Mouse (Mus musculus): ENCODE measurements around the gene Irf3. TPM values are rescaled to one million over a fixed set of nuclear protein-coding genes. Genes with fewer than 3 reads are reported as not detected.
A peak's percentile ranks its signal among the peaks of the same experiment; 100 is the strongest.

Irf3 gene
- total RNA-seq, 2 experiments from 2014 or later: 80.3 to 89.6 TPM

- no peak for DNase-seq
Observed at GRCm38 (mm10) chr7:45030857-45031256, 33.4 kb downstream of the Irf3 start.

DNA sequence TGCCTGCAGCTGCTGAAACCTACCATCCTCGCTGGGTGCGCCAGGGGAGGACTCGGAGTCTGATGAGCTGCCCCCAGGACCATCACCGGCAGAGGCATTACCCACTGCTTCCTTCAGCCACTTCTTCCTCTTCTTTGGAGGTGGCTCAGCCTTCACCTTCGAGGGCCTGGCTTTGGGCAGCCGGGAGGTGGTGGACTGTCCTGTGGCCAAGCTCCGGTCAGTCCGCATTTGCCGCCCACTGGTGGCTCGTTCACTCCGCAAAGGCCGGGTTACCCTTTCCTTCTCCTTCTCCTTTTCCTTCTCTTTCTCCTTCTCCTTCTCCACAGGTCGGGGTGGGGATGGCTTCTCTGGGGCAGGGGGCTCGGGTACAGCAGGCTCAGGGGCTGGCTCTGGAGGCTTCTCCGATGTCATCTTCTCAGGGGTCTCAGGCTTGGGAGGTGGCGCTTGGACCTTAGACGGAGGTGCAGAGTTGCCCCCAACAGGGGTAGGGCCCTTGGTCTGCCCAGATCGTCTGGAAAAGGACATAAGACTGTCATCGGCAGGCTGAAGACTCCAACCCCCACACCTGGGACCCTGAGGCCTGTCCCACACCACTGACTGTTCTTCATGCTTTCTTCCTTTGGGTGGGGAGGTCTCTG lies 36.4 kb downstream of the Irf3 start:
- no peak for DNase-seq

DNA sequence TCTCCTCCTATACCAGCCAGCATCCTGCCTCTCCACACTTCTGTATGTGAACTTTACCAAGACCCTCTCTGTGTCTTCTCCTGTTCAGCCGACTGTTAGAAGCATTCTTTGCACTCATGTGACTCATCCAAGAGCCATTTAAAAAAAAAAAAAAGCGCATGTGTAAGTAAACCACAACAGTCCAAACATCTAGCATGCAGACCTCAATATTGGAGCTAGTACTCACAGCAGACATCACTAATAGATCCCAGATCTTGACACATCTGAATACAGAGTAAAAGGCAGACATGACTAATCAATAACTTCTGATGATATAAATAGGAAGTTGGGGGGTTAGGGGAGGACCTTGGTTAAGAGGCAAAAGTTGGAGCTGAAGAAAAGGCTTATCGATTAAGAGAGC lies 38.2 kb downstream of the Irf3 start:
- DNase-seq: no peak

DNA sequence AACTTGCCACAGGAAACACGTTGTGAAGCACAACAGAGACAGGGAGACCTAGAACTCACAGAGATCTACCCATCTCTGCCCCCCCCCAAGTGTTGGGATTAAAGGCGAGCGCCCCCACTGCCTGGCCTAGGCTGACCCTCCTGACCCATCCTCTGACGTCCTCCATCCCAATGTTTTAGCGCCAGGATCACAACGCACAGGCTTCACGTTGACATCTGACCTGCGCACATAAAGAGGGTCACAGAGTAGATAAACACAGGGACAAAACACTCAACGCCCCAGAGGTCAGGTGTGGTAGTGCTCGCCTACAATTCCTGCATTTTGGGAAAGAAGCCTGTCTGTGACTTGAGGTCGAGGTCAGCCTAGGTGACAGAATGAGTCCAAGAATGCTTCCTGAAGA lies 39.3 kb downstream of the Irf3 start:
- DNase-seq: no peak

DNA sequence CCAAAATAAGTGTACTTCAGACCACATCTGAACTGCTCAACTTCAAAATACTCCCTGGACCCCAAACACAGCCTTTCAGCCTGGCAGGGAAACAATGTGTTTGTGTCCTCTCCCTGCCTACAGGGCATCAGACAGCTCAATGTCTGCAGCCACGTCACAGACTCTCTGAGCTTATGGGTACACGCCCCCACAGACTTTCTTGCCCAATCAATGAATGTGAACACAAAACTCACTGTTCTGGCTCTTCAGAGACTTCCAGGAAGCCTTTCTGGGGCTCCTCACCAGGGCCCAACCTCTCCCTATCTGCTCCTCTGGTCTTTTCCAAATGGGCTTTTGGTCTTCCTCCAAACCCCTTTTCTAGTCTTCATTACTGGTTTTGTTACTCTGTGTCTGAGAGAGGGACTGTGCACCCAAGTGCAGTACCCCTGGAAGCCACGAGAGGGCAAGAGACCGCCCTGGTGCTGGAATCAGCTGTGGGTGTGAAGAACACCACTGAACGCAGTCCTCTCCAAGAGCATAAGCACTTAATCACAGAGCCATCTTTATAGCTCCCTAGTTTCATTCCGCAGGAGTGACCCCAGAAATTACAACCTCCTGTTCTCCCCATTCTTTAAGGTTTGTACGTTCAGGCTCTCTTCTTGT lies 40.4 kb downstream of the Irf3 start:
- DNase-seq: peak; percentile 78

- DNase-seq: no peak
Observed at GRCm38 (mm10) chr7:45038411-45038810, 41.0 kb downstream of the Irf3 start.

DNA sequence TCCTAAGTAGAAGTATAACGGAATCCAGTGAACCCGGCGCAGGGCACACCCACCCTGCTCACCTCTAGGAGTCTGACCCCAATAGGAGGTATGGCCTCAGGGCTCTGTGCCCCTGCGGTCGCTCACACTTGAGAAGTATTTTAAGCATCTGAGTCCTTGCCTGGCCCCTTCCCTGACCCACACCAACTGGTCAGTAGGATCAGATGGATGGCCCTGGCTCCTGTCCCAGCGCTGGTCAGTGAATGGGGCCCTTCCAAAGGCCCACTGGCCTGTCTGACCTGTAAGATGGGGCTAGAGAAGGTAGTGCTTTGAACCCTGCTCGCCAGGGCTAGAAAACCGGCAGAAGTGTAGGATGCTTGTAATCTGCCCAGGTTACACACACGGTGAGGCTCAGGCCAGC lies 43.4 kb downstream of the Irf3 start:
- no peak for DNase-seq

GRCm38 (mm10) chr7:45043307-45043706 lies 45.9 kb downstream of the Irf3 start:
- no peak for DNase-seq

- no peak for DNase-seq
Observed at GRCm38 (mm10) chr7:45045741-45046140, 48.3 kb downstream of the Irf3 start.

DNA sequence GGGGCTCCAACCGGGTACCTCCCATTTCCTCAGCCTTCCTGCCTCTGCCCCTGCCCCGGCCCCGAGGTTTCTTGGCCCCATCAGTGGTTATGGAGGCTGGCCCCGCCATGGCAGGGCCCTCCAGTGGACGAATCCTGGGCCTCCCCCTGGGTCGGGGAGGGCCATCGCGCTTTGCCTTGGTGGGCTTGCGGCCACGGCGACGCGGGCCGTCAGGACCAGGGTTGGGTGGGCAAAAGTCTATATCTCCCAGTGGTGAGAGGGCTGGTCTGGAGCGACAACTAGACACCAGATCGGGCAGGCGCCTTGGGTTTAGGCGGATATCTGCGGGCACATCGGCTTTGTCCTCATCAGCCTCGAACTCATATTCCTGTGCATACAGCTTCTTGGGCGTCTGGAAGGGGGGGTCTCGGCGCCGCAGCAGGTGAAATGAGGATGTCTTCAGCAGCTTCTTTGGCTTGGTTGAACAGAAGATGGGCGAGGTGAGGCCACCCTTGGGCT lies 49.5 kb downstream of the Irf3 start:
- no peak for DNase-seq

DNA sequence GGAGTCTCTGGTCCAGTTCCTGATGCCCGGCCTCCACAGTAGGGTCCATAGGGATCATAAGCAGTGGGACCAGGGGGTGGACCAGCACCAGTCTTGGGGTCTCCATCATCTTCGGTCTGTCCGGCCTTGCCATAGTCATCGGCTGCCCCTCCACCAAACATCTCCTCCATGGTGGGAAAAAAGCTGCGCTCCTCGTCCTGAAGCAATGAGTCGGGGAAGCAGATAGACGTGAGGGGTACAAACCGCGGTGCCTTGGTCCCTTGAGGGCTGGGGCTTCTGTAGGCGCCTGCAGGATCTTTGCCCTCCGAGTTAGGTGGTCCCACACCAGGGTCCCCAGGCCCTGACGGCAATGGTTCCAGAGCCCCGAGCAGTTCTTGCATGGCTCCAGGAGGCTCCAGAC lies 50.0 kb downstream of the Irf3 start:
- no peak for DNase-seq

- no peak for DNase-seq
Observed at GRCm38 (mm10) chr7:45048001-45048890, 50.8 kb downstream of the Irf3 start.

- DNase-seq: no peak
Observed at GRCm38 (mm10) chr7:45048923-45049657, 51.6 kb downstream of the Irf3 start.

DNA sequence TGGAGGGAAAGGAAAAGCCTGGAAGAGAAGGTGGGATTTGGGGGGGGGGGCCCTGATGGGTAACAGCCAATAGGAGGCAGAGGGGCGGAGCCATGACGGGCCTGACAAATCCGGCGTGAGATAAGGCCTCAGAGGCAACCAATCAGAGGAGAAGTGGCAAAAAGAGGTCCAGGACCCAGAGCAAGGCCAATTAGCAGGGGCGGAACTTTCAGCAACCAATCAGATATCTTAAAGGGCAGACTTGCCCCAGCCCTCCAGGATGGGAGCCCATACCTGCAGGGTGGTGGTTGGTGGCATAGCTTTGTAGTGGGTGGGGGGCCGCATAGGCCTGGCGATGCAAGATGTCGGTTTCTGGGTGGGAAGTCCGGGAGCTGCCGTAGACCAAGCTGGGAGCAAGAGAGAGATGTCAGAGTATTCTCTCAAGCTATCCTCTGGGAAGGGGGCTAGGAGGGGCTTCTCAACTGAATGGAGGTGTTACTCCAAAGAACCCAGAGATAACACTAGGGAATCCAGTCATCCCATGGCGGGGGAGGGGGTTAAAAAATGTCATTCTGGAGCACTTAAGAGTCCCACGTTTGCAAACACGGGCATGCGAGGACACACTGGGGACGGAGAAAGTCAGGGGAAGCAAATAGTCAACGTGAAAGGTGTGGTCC lies 53.6 kb downstream of the Irf3 start:
- peak; percentile 84 for DNase-seq

GRCm38 (mm10) chr7:45051601-45051974 lies 54.1 kb downstream of the Irf3 start:
- no peak for DNase-seq

Small RNA genes within 50 kb of the gene (microRNA-seq; reads per million reads assigned to microRNA genes)
- 2.8 reads per million for gene Mir7054

Other genes with a start within 250 kb of the Irf3 start
- 10 to 100 TPM; 34.3 to 40.2 TPM for gene Vrk3, start 249.2 kb upstream of the Irf3 start, total RNA-seq (2021)
- under 1 TPM; 0.33 to 0.45 TPM for gene Zfp473, start 246.6 kb upstream of the Irf3 start, total RNA-seq (2021)
- gene Nup62, start 181.6 kb upstream of the Irf3 start, total RNA-seq (2021): 10 to 100 TPM; 44.3 to 47.1 TPM
- 1 to 10 TPM; 5.2 TPM for gene Il4i1, start 181.3 kb upstream of the Irf3 start, total RNA-seq (2021)
- gene Atf5, start 181.0 kb upstream of the Irf3 start, total RNA-seq (2021): 100 to 1,000 TPM; 144 to 202 TPM
- gene Akt1s1, start 148.7 kb upstream of the Irf3 start, total RNA-seq (2021): 100 to 1,000 TPM in 1 of 2 experiments, 10 to 100 TPM in 1; 92.4 to 109 TPM
- 10 to 100 TPM; 61.9 to 73.1 TPM for gene Tbc1d17, start 148.6 kb upstream of the Irf3 start, total RNA-seq (2021)
- gene Pnkp, start 140.5 kb upstream of the Irf3 start, total RNA-seq (2021): 10 to 100 TPM; 37.6 to 38.6 TPM
- 100 to 1,000 TPM; 239 to 266 TPM for gene Ptov1, start 127.9 kb upstream of the Irf3 start, total RNA-seq (2021)
- 10 to 100 TPM; 73.7 to 83.7 TPM for gene Med25, start 104.9 kb upstream of the Irf3 start, total RNA-seq (2021)
- 10 to 100 TPM; 19.5 to 24.8 TPM for gene Fuz, start 101.6 kb upstream of the Irf3 start, total RNA-seq (2021)
- 10 to 100 TPM; 83.6 to 93.2 TPM for gene Ap2a1, start 68.2 kb upstream of the Irf3 start, total RNA-seq (2021)
- gene Tsks, start 54.4 kb upstream of the Irf3 start, total RNA-seq (2021): not detected
- 10 to 100 TPM in 1 of 2 experiments, 1 to 10 TPM in 1; 9.8 to 15.3 TPM for gene Cpt1c, start 22.8 kb upstream of the Irf3 start, total RNA-seq (2021)
- 100 to 1,000 TPM; 254 to 258 TPM for gene Prmt1, start 11.1 kb upstream of the Irf3 start, total RNA-seq (2021)
- 10 to 100 TPM; 15.8 to 16.2 TPM for gene Bcl2l12, start 1.1 kb downstream of the Irf3 start, total RNA-seq (2021)
- gene Scaf1, start 18.7 kb downstream of the Irf3 start, total RNA-seq (2021): 10 to 100 TPM; 69.6 to 81.1 TPM
- 10 to 100 TPM; 57.6 to 60.2 TPM for gene Rras, start 20.3 kb downstream of the Irf3 start, total RNA-seq (2021)
- gene Prr12, start 55.2 kb downstream of the Irf3 start, total RNA-seq (2021): 10 to 100 TPM; 36.9 to 51.9 TPM
- gene Nosip, start 64.8 kb downstream of the Irf3 start, total RNA-seq (2021): 10 to 100 TPM; 39.7 to 45.9 TPM
- 10 to 100 TPM; 18.5 to 20.0 TPM for gene Prrg2, start 65.0 kb downstream of the Irf3 start, total RNA-seq (2021)
- gene Rcn3, start 94.6 kb downstream of the Irf3 start, total RNA-seq (2021): 10 to 100 TPM; 65.2 to 71.2 TPM
- 100 to 1,000 TPM; 169 to 185 TPM for gene Fcgrt, start 106.2 kb downstream of the Irf3 start, total RNA-seq (2021)
- 1,000 to 10,000 TPM; 1,283 to 1,295 TPM for gene Rps11, start 126.8 kb downstream of the Irf3 start, total RNA-seq (2021)
- 1,000 to 10,000 TPM; 1,643 to 1,697 TPM for gene Rpl13a, start 131.1 kb downstream of the Irf3 start, total RNA-seq (2021)
- not detected for gene Gm45713, start 138.6 kb downstream of the Irf3 start, total RNA-seq (2021)
- 10 to 100 TPM in 1 of 2 experiments, 1 to 10 TPM in 1; 9.7 to 18.1 TPM for gene Flt3l, start 138.8 kb downstream of the Irf3 start, total RNA-seq (2021)
- gene Pih1d1, start 156.7 kb downstream of the Irf3 start, total RNA-seq (2021): 10 to 100 TPM; 59.0 to 68.5 TPM
- 10 to 100 TPM; 50.6 to 68.2 TPM for gene Aldh16a1, start 156.9 kb downstream of the Irf3 start, total RNA-seq (2021)
- under 1 TPM; 0.18 to 0.42 TPM for gene Slc17a7, start 166.3 kb downstream of the Irf3 start, total RNA-seq (2021)
- not detected for gene Gfy, start 181.9 kb downstream of the Irf3 start, total RNA-seq (2021)
- gene Pth2, start 183.3 kb downstream of the Irf3 start, total RNA-seq (2021): not detected
- gene Ccdc155, start 207.2 kb downstream of the Irf3 start, total RNA-seq (2021): under 1 TPM in 1 of 2 experiments, not detected in 1; 0.36 TPM
- gene Dkkl1, start 214.5 kb downstream of the Irf3 start, total RNA-seq (2021): under 1 TPM in 1 of 2 experiments, not detected in 1; 0.30 TPM
- 10 to 100 TPM; 21.0 to 24.0 TPM for gene Tead2, start 218.1 kb downstream of the Irf3 start, total RNA-seq (2021)
- 10 to 100 TPM; 13.9 to 17.6 TPM for gene Cd37, start 241.5 kb downstream of the Irf3 start, total RNA-seq (2021)
- under 1 TPM in 1 of 2 experiments, not detected in 1; 0.12 TPM for gene Slc6a16, start 243.4 kb downstream of the Irf3 start, total RNA-seq (2021)

All from adrenal gland, postnatal 10 days (tissue).